Mouse (Mus musculus) testis, postnatal 14 days (tissue): Measurements from ENCODE around the gene Hus1.

Source experiments
- DNase-seq: peaks from one replicate; pipeline ENCODE4 v3.0.0; 2021; ENCODE audit warnings: low spot score

Hus1 gene

DNA sequence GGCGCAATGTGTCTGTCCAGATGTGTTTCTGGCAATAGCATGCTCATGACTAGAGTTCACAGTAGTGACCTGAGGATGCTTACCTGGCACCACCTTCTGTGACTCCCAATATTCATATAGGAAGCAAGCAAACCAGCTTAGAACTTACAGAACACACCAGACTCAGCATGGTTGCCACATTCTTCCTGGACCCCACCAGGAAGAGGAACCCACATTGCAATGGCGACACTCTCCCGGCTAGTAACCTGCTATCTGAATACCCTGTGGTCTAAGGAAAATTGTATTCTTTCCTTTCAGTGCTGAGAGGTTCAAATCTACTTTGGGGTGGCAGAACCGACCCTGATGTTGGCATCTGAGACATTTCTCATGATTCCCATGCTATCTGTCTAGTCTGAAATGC, 32.8 kb downstream of the Hus1 start:
- DNase-seq = no peak

DNA sequence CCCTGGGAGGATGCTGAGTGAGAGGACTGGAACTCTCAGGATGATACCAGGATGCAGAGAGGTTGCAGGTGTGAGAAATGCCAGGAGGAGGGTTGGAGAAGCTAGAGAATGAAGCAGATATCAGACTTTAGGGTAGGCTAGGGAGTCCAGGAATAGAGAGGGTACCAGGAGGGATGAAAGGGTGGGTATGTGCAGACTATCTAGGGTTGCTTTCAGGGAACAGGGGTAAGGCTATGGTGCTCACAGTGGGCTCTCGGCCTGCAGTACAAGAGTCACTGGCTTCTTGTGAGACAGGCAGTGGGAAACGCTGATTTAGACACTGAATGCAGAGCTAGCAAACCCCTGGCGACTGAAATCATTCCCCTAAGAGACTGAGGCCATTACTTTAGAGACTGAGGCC, 37.8 kb downstream of the Hus1 start, which contains the start of gene Pkd1l1:
Gene Pkd1l1 (minus strand): TSS at position 101 of the 400 bp plus-strand sequence.
- no peak for DNase-seq

DNA sequence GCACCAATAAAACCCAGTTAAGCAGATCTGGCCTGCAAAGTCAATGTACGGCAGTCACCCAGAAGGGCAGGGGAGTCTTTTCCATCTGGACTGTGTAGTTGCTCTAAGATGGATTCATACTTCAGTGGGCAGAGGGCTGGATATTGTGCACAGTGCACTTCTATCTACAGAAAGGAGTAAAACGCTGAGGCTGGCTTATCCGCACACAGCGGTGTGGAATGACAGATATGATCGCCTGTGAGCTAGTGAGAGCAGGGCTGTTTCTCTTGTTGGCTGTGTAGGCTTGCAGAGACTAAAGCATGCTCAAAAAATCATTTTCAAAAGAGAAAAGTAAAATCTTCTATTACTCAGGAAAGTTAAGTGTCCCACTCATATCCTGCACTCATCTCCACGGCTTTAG, 38.9 kb downstream of the Hus1 start:
- no peak for DNase-seq

DNA sequence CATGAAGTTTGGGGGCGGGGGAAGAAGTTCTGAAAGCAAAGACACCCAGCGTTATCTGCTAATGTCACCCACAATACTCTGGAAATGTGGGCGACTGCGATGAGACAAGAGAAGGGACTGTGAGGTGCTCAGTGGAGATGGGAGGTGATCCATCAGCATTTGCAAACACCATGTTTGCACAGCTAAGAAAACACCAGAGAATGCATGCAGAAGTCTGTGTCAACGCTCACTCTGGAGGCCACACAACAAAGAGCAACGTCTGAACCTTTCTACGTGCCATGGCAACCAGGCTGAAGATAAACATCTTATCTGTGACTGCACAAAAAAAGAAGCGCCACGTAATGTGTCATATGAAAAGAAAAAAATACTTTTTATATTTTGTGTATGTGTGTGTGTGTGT, 40.5 kb downstream of the Hus1 start:
- no peak for DNase-seq

DNA sequence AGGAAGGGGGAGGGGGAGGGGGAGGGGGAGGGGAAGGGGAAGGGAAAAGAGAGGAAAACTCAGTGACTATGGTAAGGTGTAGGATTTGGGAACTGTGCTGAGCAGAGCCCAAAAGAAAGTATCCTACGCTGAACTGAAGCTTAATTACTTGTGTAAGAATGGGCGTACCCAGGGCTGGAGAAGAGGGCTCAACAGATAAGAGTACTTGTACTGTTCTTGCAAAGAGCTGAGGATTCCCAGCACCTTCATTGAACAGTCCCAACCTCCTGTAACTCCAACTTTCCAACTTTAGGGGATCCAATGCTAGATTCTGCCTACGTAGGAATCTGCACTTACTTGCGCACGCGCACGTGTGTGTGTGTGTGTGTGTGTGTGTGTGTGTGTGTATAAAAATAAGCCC, 42.9 kb downstream of the Hus1 start:
- DNase-seq = no peak

DNA sequence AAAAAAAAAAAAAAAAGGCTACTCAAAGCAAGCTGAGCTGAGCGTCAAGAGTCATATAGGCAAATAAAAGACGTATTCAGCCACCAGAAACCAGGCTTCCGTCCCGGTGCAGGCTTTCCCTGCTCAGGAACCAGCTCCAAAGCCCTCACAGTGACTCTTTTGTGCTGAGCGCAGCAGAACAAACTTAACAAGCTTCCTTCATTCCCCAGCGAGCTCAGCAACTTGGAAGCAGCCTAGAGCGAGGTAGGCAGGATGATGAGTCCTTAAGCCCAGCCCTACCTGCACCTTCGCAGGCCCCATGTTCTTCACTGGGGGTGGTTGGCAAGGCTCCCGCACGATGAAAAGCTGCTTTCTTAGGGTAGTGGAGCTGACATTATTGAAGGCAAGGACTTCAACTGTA, 52.4 kb downstream of the Hus1 start:
- no peak for DNase-seq

DNA sequence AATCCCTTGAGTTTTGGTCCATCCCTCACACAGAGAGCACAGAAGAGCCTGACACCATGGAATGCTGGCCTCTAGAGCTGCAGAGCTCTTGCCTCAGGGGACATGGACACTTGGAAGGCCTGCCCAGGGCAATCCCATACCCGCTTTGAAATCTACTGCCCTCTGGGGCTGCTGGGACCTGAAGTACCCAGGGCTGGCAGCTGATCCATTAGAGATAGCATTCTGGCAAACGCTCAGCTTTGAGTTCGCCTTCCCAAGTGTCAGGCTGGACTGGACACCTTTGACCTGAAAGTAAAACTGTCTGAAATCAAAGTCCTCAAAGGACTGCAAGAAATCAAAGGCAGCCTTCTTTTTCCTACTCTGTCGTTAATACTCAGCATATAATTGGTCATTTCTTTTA, 52.9 kb downstream of the Hus1 start:
- no peak for DNase-seq

DNA sequence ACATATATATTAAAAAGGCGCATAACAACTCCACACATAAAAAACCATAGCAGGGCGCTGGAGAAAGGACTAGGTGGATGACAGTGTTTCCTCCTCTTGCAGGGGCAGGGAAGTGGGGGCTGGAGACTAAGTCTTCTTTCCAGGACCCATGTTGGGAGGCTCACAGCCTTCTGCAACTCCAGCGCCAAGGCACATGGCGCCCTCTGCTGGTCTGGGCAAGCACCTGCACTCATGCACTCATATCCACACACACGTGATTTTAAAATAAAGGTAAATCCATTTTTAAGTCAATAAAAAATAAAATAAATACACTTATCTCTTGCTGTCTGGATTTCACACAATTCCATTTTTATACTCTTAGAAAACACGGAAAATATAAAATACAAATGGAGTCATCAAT, 54.0 kb downstream of the Hus1 start:
- no peak for DNase-seq

DNA sequence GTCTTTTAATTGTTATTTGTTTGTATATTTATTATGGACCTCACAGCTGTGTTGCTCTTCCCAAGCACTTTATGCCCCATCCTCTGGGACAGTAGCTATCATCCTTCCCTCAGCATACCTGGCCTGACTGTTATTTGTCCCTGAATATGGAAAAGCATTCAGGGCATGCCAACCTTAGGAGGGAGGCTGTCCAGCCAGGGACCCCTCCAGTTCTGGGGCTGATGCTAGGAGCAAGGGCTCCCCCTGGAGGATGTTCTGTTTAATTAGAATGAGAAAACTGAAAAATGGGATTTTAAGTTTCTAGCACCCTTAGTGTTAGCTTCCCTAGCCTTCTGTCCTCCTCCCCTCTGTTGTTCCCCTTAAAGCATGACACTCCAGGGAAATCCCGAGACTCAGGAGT, 55.3 kb downstream of the Hus1 start:
- DNase-seq = no peak

DNA sequence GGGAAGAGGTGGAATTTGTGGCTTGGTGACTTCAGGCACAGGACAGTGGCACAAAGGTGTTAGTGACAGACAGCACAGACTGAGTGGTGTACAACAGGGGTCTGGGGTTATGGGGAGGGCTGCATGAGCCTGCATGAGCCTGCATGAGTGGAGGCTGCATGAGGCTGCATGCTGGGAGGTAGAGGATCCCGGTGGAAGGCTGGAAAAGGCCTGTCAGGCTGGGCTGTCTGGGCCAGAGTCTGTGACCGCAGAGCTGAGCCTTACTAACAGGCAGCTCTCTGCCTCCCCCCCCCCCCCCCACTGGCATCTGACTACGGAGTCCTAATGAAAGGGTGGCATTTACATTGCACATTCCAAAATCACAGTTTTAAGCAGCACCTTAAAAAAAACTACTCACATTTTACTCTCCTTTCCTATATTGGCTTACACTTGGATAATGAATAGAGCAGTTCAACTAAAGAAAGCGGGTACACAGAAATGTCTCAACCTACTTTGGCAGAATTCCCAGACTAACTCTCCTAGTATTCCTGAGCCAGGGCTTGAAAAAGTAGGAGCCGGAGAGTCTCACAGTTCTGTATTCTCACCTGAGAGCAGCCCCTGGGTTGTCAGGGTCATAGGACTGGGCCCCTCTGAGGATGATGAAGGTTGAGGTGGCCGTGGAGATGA, 61.1 kb downstream of the Hus1 start:
- DNase-seq = no peak

DNA sequence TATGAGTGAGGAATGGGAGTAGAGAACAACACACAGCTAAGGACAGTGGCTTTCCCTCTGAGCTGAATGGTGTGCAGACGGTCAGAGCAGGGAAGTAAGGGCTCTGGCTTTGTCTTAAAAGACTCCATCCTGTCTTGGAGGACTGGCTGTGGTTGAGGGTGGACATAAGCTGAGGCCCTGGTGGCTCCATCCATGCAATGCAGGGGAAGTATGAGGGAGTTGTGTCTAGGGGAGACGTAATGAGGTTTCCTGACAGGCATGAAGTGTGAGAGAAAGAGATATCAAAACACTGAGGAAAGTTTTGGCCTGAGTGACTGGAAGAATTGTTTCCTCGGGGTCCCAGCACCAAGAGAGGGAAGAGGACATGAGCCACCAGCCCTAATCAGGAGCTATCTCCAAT, 62.1 kb downstream of the Hus1 start:
- no peak for DNase-seq

DNA sequence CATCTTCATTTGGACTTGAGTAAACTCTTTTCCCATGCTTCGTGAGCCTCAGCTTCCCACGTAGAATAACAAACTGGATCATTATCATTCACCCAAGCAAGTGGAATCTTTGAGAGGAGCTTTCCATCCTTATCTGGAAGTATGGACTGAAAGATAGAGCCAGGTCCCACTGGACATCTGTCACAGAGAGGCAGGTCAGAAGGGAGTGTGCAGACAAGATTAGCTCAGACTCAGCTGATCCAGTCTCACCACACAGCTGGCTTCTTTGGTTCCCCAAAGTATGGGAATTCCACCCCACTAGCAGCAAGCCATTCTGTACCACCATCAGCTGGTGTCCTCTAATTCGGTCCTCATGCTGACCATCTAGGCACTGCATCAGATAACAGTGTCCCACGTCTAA, 66.9 kb downstream of the Hus1 start:
- DNase-seq = no peak
